Mouse (Mus musculus) kidney, adult 9 months (tissue): ENCODE measurements around the gene Gm11563.
"Not testable (repeated sequence)": the region's sequence is repeated elsewhere in the genome, so short reads cannot be mapped to it uniquely, and the experiment has no call there.

ENCODE experiments used
- DNase-seq: peaks from one replicate; pipeline ENCODE4 v3.0.0; 2022

The Gm11563 gene

GRCm38 (mm10) chr11:99658467-99659010 is at the start of gene Gm11563:
Gene Gm11563, minus strand, starts transcription at chr11:99658960.
- not testable (repeated sequence) for DNase-seq

GRCm38 (mm10) chr11:99690463-99690862 is 31.7 kb upstream of the Gm11563 start, which contains the start of gene Gm14190:
Gene Gm14190, minus strand, starts transcription at chr11:99690740.
- DNase-seq: no peak

- DNase-seq: not testable (repeated sequence)
Observed at GRCm38 (mm10) chr11:99685235-99685634, 26.5 kb upstream of the Gm11563 start.

- no peak for DNase-seq
Observed at GRCm38 (mm10) chr11:99683481-99683880, 24.7 kb upstream of the Gm11563 start.

GRCm38 (mm10) chr11:99665860-99666259 is 7.1 kb upstream of the Gm11563 start, which contains the start of gene Krtap4-6:
Gene Krtap4-6, minus strand, starts transcription at chr11:99665960.
- no peak for DNase-seq

- DNase-seq: no peak
Observed at GRCm38 (mm10) chr11:99662802-99663201, 4.0 kb upstream of the Gm11563 start.

- no peak for DNase-seq
Observed at GRCm38 (mm10) chr11:99659256-99659655, 496 bp upstream of the Gm11563 start.

GRCm38 (mm10) chr11:99657051-99657450 is 1.7 kb downstream of the Gm11563 start:
- DNase-seq: no peak

GRCm38 (mm10) chr11:99650136-99650535 is 8.6 kb downstream of the Gm11563 start, which contains the start of gene Gm11555:
Gene Gm11555, minus strand, starts transcription at chr11:99650236.
- no peak for DNase-seq

- no peak for DNase-seq
Observed at GRCm38 (mm10) chr11:99646444-99646843, 12.3 kb downstream of the Gm11563 start.

- DNase-seq: no peak
Observed at GRCm38 (mm10) chr11:99644351-99644750, 14.4 kb downstream of the Gm11563 start.

- DNase-seq: not testable (repeated sequence)
Observed at GRCm38 (mm10) chr11:99643635-99644139, 15.1 kb downstream of the Gm11563 start, which contains the start of gene Krtap4-7. Gene Krtap4-7, minus strand, starts transcription at chr11:99644089.

GRCm38 (mm10) chr11:99640926-99641325 is 17.8 kb downstream of the Gm11563 start:
- DNase-seq: no peak

GRCm38 (mm10) chr11:99637086-99637485 is 21.7 kb downstream of the Gm11563 start:
- no peak for DNase-seq

GRCm38 (mm10) chr11:99634653-99635134 is 24.1 kb downstream of the Gm11563 start, which contains the start of gene Krtap4-2:
Gene Krtap4-2, minus strand, starts transcription at chr11:99635084.
- no peak for DNase-seq

GRCm38 (mm10) chr11:99633293-99633692 is 25.5 kb downstream of the Gm11563 start:
- no peak for DNase-seq

- no peak for DNase-seq
Observed at GRCm38 (mm10) chr11:99630890-99631289, 27.9 kb downstream of the Gm11563 start.

GRCm38 (mm10) chr11:99628138-99628537 is 30.6 kb downstream of the Gm11563 start, which contains the start of gene Krtap4-1:
Gene Krtap4-1, minus strand, starts transcription at chr11:99628238.
- DNase-seq: no peak

- DNase-seq: no peak
Observed at GRCm38 (mm10) chr11:99620335-99620734, 38.4 kb downstream of the Gm11563 start, which contains the start of gene Gm11562. Gene Gm11562, minus strand, starts transcription at chr11:99620435.

- DNase-seq: no peak
Observed at GRCm38 (mm10) chr11:99614796-99615363, 43.9 kb downstream of the Gm11563 start, which contains the start of gene Krtap2-4. Gene Krtap2-4, minus strand, starts transcription at chr11:99614846.

- DNase-seq: not testable (repeated sequence)
Observed at GRCm38 (mm10) chr11:99610089-99610488, 48.7 kb downstream of the Gm11563 start, which contains the start of gene Gm11937. Gene Gm11937, minus strand, starts transcription at chr11:99610189.

GRCm38 (mm10) chr11:99609126-99609525 is 49.6 kb downstream of the Gm11563 start:
- no peak for DNase-seq
